Mouse (Mus musculus) fat pad, adult 2 months (tissue): ENCODE measurements around the gene Gm44973.
"Not testable (repeated sequence)": the region's sequence is repeated elsewhere in the genome, so short reads cannot be mapped to it uniquely, and the experiment has no call there.

Source experiments
- DNase-seq: peaks from one replicate; pipeline ENCODE4 v3.0.0-alpha.2; 2011; ENCODE audit warnings: low read depth, low spot score; ENCODE audit errors: extremely low read depth

Gene Gm44973

DNA sequence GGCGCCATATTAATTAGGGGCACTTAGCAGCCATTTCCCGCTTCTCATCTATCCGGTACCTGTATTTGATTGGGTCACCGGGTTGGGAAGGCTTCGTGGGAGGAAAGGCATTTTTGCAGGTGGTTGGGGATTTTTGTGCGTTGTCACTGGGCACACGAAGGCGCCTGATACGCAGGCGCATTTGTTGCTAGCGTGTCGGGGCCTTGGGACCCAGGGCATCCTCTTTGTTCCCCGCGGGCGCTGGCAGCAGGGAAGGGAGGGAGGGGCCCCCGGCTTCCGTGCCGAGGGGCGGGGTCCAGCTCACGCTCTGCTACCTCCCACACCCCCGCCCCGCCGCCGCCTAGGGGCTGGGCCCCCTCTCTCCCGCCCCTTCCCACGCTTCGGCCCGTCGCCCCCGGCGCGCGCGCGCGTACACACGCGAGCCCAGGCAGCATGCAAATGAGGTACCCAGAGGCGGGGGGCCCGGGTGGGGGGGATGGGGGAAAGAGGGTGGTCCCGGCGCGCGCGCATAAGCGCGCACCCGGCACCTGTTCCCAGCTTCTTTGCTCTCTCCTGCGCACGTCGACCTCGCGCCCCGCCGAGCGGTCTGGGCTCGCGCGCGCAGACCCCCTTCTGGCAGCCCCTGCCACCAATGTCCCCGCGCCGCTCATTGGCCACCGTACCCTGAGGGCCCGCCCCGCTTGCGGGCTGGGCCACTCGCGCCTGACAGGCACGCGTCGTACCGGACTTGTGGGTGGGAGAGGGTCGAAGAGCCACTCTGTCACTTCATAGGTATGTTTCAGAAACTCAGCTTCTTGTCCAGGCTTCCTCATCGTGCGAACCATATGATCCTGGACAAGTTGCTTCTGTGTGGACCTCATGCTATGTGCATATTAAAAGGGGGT lies at the start of gene Gm44973:
Gm44973 (plus strand) TSS at position 379 of the 884 bp plus-strand sequence.
- DNase-seq: peak; percentile 80

DNA sequence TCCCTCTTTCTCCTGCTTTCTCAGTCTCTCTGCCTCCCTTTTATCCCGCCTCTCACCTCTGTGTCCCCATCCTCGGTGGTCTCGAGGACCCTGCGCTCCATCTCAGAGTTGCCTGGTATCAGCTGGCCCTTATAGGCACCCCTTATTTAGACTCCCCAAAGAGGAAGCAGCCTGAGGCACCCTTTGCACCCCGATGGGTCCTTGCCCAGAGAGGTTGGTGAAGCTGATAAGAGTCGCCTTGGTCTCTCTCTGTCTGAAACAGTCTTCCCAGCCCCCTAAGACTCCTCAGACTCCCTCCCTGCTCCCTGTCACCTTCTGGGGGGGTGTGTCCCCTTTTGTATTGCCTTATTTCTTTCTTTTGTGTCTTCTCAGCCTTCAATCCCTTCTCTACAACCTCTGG lies 44.2 kb upstream of the Gm44973 start, which contains the start of gene Sbk3:
Sbk3 (minus strand) TSS at position 101 of the 400 bp plus-strand sequence.
- DNase-seq: no peak

GRCm38 (mm10) chr7:4971710-4972109 lies 43.6 kb upstream of the Gm44973 start:
- DNase-seq: no peak

GRCm38 (mm10) chr7:4972321-4973047 lies 42.8 kb upstream of the Gm44973 start:
- DNase-seq: no peak

DNA sequence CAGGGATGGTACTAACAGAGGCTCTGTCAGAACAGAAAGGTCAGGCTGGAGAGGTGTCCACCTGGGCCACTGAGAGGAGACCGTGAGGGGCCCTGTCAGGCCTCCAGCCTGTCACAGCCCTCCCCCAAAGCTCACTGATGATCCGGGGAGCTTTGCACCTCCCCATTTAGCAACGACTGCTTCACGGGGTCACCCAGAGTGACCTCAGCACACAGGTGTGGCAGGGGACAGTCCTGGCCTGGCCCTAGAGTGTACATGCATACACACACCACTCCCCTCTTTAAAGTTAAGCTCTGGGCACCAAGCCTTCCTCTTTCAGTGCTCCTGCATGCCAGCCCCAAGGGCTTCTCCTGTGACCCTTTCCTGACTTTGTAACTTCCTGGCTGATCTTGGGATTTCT lies 39.8 kb upstream of the Gm44973 start:
- DNase-seq: no peak

DNA sequence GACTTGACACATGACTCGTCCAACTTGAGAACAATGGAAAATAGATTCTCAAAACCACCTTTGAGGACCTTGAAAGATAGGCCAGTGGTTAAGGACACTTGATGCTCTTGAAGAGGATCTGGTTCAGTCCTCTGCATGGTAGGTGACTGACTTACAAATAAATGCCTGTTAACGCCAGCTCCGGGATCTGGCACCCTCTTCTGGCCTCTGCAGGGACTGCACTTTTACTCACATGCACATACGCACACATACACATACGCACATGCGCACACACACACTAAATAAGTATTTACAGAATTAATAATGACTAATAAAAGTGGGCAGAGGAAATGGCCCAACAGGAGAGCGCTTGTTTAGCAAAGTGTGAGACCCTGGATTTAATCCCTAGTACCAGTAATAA lies 38.5 kb upstream of the Gm44973 start:
- no peak for DNase-seq

- DNase-seq: no peak
Observed at GRCm38 (mm10) chr7:4988250-4988649, 27.0 kb upstream of the Gm44973 start.

DNA sequence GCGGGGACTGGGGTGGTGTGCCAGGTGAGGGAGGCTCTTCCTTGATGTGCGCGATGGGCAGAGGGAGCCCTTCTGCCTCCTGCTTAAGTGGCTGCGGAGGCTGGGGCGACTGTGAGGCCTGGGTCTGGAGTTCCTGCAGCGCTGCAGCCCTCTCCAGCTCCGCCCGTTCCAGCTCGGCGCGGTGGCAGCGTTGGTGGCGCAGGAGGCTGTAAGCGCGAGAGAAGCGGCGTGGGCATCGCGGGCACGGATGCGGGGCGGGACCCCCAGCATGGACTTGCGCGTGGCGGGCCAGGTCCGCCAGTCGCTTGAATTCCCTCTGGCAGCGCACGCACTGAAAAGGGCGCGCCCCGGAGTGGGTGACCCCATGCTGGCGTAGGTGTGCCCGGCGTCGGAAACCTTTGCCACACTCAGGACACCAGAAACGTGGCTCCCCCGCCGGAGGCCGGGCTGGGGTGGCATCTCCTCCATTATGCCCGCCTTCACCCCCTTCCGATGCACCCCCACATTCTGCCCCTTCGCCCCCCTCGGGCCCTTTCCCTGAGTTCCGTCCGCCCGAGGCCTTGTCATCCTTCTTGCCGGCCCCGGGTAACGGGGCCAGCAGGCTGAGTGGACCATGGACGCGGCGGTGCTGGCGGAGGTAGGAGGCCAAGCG lies 21.8 kb upstream of the Gm44973 start:
- DNase-seq: no peak

DNA sequence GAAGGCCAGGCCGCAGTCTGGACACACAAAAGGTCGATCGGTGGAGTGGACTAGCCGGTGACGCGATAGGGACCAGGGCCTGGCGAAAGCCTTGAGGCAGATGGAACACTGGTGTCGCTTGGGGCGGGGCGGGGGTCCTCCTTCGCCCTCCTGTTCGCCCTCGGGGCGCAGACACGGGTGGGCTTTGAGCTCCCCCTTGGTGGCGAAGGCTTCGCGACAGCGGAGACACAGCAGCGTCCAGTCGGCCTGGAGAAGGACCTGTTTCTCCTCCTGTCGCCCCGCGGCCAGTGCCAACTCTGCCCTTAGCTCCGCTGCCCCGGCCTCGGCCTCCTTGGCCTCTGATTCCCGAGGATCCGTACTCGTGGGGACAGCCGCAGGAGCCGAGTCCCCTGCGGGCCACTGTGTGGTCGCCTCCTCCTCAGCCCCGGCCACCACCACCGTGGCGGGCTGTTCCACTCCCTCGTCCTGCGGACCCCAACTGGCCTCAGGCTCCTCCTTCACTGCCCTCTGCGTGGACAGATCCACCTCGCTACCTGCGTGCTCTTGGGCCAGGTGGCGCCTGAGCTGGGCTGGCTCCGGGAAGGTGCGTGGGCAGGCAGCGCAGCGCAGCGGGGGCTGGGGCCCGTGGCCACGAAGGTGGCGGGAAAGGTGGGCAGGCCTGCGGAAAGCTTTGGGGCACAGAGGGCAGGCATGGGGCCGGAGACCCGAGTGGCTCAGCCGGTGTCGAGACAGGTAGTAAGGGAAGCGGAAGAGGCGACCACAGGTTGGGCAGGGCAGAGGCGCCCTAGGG lies 21.1 kb upstream of the Gm44973 start:
- no peak for DNase-seq

- DNase-seq: no peak
Observed at GRCm38 (mm10) chr7:4995268-4996002, 19.9 kb upstream of the Gm44973 start.

GRCm38 (mm10) chr7:4996003-4996895 lies 19.0 kb upstream of the Gm44973 start, which contains the start of gene Zfp579:
Zfp579 (minus strand) TSS chr7:4996158.
- DNase-seq: no peak

GRCm38 (mm10) chr7:4996934-4997333 lies 18.4 kb upstream of the Gm44973 start:
- DNase-seq: no peak

DNA sequence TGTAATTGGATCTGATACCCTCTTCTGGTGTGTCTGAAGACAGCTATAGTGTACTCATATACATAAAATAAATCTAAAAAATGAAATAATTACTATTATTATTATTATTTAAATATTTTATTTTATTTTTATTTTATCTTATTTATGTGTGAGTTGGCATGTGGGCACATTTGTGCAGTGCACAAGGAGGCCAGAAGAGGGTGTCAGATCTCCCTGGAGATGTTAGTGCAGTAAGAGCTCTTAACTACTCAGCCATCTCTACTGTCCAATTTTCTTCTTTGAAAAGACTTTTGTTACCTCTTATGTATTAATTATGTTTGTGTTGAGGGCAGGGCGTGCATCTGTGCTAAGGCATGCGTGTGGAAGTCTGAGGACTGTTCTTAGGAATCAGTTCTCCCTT lies 15.4 kb upstream of the Gm44973 start:
- DNase-seq: no peak

DNA sequence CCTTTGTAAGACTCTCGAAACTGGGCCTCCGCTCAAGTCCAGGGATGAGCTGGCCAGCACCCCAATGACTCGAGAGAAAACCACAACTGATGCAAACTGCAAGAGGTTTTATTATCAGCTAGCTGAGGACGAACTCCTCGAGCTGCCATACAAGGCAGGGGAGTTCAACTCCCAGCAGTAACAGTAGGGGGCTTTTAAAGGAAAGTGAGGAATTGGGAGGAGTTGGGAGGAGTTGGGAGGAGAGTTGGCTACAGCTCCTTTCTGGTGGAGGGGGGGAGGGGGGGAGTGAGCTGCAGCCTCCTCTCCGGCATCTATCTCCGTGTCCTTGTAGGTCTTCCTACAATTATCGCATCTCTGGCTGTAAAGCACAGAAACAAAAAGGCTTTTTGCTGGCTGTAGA lies 12.4 kb upstream of the Gm44973 start:
- not testable (repeated sequence) for DNase-seq

GRCm38 (mm10) chr7:5008229-5008628 lies 7.1 kb upstream of the Gm44973 start:
- DNase-seq: no peak

- DNase-seq: no peak
Observed at GRCm38 (mm10) chr7:5012681-5013513, 2.4 kb upstream of the Gm44973 start.

- peak; percentile 52 for DNase-seq
Observed at GRCm38 (mm10) chr7:5014251-5015117, 812 bp upstream of the Gm44973 start, which contains the start of the genes Zfp524 and Fiz1. Zfp524 (plus strand) TSS chr7:5014415. Fiz1 (minus strand) TSS chr7:5014697.
